24 mouse cellular contexts compared by ENCODE assay signal in genomic region chr5:99493861-99494260, GRCm38 (mm10).
"Had no signal": no experiment of that assay in that cellular context is flagged by ENCODE, and none has a peak within 500 bp of the region (broad histone marks: within the 10 kb centered on the region; RNA-seq: fewer than 3 reads in every experiment).

No protein-coding gene starts in this region.

- H3K9me3 ChIP-seq: heart, embryonic 10.5 days; heart, embryonic 12.5 days; hindbrain, embryonic 10.5 days; hindbrain, embryonic 12.5 days; intestine, embryonic 15.5 days; limb, embryonic 10.5 days; limb, embryonic 12.5 days; liver, embryonic 13.5 days had no signal

- ATAC-seq: hindbrain, embryonic 16.5 days; inflammation-experienced regulatory T-cells, adult 6 months; intestine, embryonic 15.5 days; intestine, postnatal 0 days had no signal

- H3K4me3 ChIP-seq: gastrocnemius, adult 2 months; heart, embryonic 10.5 days; heart, embryonic 12.5 days; hindbrain, embryonic 10.5 days; hindbrain, embryonic 12.5 days; intestine, embryonic 15.5 days; layer of hippocampus, adult 2 months; left cerebral cortex, adult 2 months; limb, embryonic 10.5 days; limb, embryonic 12.5 days; liver, embryonic 13.5 days had no signal

- H3K4me2 ChIP-seq: heart, embryonic 12.5 days; hindbrain, embryonic 12.5 days; hindbrain, embryonic 14.5 days; intestine, embryonic 15.5 days; limb, embryonic 12.5 days; liver, embryonic 13.5 days had no signal

- DNase-seq: gastrocnemius, adult 2 months; gastrocnemius, postnatal 10 days; gastrocnemius, postnatal 25 days; heart, postnatal 10 days; heart, postnatal 4 days; kidney, adult 18-20 months; kidney, adult 9 months; kidney, postnatal 10 days; kidney, postnatal 25 days; kidney, postnatal 4 days; liver, embryonic 13.5 days had no signal

- H3K27me3 ChIP-seq: heart, embryonic 12.5 days; hindbrain, embryonic 12.5 days; intestine, embryonic 15.5 days; limb, embryonic 12.5 days; liver, embryonic 13.5 days had no signal

- H3K27ac ChIP-seq: gastrocnemius, adult 2 months; heart, embryonic 10.5 days; hindbrain, embryonic 10.5 days; hindbrain, embryonic 12.5 days; hindbrain, embryonic 14.5 days; intestine, embryonic 15.5 days; layer of hippocampus, adult 2 months; left cerebral cortex, adult 2 months; limb, embryonic 10.5 days; limb, embryonic 12.5 days; liver, embryonic 13.5 days had no signal

- H3K4me1 ChIP-seq: intestine, embryonic 15.5 days had no signal

- H3K9ac ChIP-seq: heart, embryonic 12.5 days; hindbrain, embryonic 12.5 days; hindbrain, embryonic 14.5 days; intestine, embryonic 15.5 days; limb, embryonic 12.5 days; liver, embryonic 13.5 days had no signal

- H3K36me3 ChIP-seq: heart, embryonic 10.5 days; heart, embryonic 12.5 days; hindbrain, embryonic 10.5 days; hindbrain, embryonic 12.5 days; intestine, embryonic 15.5 days; limb, embryonic 10.5 days; limb, embryonic 12.5 days; liver, embryonic 13.5 days had no signal
